Mouse (Mus musculus) right cerebral cortex, postnatal 14 days (tissue): Measurements from ENCODE around the gene Esr1.

ENCODE experiments used
- DNase-seq: peaks from one replicate; pipeline ENCODE4 v3.0.0; 2022

Esr1 gene

DNA sequence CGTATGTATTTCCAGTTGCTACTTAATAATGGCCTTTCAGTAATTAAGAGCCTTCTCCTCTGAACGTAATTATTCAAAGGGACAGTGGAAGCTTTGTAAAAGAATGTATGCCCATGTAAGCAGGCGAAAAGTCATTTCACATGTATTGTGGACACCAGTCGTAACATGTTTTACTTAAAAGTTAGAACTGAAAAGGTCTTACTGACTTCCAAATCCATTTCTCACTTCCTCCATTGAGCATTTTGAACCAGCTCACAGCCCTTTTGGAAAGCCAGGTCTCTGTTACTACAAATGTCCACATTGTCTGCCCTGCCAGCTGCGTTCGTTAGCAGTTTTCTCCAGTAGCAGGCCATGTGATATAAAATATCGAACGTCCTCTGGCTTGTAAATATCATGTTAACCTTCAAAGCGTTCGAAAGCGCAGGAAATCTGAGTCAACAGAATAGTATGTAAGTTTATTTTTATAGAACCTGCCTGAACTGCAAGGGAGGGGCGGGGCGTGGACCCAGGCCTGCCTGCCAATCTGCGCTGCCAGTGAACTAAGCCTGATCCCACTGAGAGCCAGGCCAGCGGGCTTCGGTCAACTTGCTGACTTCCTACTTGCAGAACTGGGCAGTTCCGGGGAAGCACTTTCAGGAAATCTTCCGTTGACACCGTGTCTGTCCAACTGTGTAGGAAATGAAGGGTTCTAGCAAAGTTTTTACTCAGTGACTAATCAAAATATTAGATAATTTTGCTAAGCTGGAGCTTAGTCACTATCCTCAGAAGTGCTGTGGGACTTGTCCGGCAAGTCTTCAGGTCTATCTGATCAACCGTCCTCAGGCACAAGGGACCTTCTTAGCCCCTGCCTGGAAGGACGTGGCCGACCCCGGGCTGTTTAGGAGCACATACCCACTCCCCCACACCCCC lies 9.5 kb downstream of the Esr1 start:
- DNase-seq: no peak

DNA sequence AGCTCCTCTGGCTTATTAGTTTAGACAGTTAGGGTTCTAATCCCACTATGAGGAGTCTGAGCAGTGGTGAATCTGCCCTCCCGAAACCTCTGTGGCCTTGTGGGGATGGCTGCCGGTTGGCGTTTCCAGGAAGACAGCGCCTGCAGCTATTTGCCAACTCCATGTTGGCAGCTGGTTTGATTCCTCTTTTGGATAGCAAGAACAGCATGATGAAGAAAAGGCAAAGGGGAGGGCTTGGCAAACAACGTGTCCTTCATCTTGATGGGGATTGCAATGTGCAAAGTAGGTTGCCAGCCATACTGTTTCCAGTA lies 10.1 kb downstream of the Esr1 start:
- DNase-seq: no peak

DNA sequence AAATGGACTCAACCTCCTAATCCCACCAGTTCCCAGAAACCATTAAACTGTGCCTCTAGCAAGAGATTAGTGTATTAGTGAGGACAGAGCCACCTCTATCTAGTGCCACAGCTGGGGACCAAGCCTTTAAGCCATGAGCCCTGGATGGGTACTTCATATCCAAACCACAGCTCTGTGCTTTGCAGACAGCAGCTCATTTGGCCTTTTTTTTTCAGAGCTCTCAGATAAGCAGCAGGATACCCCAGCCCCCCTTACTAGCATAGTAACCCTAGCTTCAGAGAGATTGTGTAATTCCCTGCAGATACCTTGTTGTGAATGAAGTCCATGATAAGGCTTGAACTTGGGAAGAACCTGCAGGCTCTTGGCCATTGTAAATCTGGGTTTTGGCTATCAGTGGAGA lies 11.9 kb downstream of the Esr1 start:
- no peak for DNase-seq

GRCm38 (mm10) chr10:4624581-4624980 lies 13.2 kb downstream of the Esr1 start:
- DNase-seq: no peak

DNA sequence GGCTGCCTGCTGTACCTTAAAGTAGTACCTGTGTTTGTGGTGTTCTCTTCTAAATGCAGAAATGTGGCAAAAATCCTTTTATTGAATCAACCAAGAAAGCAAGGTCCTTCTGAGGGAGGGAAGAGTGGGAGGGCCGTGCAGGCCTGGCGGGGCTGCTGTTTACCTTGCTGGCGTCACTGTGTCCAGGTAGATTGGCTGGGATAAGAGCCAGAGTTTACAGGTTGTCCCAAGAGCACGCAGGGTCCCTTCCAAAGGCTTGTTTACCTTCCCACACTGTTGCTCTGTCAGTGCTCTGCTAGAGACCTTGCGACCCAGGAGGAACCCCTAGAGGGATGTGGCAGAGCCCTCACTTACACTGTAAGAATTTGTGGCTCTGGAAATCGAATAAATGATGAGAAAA lies 13.9 kb downstream of the Esr1 start:
- no peak for DNase-seq

- no peak for DNase-seq
These were observed 15.0 kb downstream of the Esr1 start for GRCm38 (mm10) chr10:4626432-4626831.

GRCm38 (mm10) chr10:4626996-4627395 lies 15.6 kb downstream of the Esr1 start:
- DNase-seq: no peak

DNA sequence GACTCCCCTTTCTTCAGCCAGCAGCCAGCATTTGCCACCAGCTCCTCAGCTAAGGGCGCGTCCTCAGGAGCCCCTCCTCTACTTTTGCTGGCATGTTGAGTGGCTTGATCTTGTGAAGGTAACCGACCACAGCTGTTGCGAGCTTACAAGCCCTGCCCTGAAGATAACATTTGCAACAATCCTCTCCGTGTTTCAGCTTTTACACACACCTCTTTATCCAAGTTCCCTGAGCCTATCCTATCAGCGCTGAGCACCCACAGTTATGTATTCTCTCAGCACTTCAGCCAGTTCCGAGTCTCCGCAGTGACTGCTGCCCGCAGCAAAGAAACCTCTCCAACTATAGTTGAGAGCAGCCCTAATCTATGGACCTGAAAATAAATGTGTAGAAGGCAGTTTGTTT lies 16.0 kb downstream of the Esr1 start:
- no peak for DNase-seq

- DNase-seq: no peak
These were observed 17.9 kb downstream of the Esr1 start for GRCm38 (mm10) chr10:4629314-4629713.

DNA sequence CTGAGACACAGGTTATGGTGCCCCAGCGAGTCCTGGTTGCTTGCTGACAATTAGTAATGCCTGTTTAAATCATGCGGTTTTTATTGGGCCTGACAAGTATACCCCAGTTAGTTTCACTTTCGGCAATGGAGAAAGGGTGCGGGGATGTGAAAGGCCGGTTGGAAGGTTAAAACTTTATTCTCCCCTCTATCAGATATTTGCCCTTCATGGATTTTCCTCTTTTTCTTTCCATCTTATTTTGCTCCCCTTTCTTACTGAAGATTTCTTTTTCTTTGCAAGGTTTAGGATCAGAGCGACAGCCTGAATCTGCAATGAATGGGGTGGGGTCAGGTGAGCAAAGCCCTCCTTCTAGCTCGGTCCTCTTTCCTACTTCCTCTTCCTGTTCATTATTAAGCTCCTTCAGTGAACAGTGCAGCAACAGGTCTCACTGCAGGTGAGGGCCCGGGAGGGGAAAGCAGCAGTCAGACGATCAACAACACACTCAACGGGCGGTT lies 20.9 kb downstream of the Esr1 start:
- no peak for DNase-seq

DNA sequence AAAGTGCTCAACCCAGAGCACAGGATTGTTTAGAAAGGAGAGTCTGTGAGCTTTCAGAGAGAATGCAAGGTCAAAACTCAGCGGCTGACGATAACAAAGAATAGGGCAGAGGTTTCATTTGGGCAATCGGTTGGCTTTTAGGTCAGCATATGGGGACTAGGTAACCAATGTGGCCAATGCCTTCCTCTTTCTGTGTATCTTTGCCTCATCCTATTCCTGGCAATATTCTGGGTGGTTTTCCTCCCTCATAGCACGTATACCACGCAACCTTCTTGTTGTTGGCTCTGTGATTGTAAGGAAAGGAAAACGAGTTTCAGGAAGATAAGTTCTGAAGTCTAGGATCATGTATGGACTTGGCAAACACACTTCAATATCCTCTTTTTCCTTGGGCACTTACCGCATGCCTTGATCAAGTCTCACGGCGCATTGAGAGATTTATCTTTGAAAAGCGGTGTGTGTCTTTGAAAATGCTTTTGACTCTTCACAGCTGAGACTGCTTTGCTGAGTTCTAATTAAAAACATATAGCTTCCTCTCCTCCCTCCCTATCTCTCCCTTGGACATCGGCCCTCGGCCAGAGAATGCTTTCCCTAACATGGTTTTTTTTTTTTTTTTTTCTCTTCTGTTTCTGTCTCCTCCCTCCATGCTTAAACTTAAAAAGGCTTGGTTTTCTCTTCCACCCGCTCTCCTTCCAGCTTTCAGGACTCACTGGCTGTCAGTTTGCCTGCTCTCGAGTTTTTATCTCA lies 22.1 kb downstream of the Esr1 start:
- DNase-seq: no peak

DNA sequence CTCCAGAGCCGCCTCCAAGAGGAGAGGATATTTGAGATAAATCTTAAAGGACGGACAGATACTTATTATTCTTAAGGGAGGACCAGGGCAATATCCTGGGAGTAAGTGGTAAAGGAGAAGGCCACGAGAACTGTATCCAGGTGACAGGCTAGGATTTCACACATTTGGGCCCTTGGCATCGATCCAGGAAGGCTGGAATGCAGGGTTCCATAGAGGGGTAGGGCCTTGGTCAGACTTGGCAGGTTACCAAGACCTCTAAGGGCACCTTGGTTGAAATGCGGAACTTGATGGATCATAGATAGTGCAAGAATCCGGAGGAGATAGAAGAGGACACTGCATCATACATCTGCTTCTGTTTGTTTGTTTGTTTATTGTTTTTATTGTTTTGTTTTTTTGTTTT lies 24.3 kb downstream of the Esr1 start:
- DNase-seq: no peak

DNA sequence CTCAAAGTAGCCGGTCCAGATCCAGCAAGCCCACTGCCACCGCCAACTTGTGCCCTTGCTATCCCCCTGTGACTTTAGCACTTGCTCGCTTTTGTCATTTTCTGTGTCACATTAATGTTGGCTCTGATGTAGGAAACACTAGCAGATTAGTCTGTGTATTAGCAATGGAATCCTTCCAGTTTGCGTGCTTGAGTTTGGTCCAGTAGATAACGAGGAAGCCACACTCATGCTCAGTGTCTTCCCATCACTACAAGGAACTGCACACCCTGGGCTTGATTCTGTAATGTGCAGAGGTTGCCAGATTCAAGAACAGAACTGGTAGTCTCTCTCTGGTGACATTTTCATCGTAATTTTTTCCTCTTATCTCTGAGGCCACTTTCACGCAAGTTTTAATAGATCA lies 34.7 kb downstream of the Esr1 start:
- no peak for DNase-seq

- DNase-seq: no peak
These were observed 35.5 kb downstream of the Esr1 start for GRCm38 (mm10) chr10:4646851-4647250.

- DNase-seq: no peak
These were observed 54.0 kb downstream of the Esr1 start for GRCm38 (mm10) chr10:4665380-4665779.

GRCm38 (mm10) chr10:4667006-4667405 lies 55.6 kb downstream of the Esr1 start:
- no peak for DNase-seq

DNA sequence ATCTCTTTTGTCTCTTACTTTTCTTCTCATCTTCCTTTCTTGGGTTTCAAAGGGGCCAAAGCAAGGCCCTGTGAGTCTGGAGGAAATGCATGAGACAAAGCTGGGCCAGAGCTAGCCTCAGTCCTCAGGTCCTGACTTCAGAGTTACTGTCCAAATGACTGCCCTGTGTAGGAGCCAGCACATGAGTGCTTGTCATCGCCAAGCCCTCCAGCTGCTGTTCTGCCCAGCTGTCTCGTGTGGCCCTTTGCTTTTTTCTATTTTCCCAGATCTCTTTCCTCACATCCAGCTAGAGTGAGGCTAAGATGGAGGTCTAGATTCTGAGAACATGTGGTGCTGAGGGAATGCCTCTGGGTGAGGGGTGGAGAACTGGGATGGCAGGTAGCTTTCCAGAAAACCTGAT lies 58.7 kb downstream of the Esr1 start:
- DNase-seq: no peak

DNA sequence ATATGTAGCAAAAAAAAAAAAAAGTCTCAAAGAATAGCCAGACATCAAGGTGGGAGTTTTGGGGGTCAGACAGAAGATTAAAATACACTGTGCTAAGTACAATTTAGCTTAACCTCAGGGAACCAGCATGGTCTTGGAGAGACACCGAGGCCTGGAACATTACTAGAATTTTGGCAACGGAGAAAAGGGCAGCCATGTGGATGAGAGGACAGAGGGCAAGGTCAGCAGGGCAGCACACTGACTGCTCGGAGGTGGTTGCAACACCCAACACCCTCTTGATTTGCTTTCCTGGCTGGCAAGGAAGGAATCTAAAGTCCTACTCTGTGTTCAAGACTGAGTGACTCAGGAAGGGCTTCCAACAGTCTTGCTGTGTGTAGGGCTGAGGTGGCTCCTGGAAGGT lies 60.5 kb downstream of the Esr1 start:
- DNase-seq: no peak

- no peak for DNase-seq
These were observed 62.0 kb downstream of the Esr1 start for GRCm38 (mm10) chr10:4673311-4673816.

DNA sequence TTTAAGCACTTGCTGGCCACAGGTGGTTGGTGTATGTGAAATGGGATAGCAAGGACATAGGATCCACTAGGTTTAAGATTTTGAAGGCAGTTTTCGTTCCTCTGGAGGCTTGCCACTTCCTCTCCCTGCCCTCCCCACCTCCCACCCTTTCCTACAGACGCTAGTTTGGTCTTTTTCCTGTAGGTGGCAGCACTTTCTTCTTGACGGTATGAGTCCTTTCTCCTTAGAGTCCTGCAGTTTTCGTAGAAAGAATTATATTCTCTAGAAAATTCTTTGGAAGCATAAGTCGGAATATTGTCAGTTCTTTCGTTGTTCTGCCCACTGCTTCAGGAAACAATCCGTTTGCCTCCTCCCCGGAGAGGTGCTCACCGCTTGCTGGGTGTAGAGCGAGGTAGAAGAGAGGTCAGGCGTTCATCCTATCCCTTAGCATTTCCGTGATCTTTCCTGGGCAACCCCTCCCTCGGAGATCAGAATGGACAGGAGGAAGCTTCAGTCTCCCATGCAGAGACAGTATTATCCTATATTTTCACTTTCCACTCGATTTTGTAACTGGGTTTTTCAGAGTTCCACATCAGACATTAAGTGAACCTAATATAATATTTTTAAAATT lies 63.7 kb downstream of the Esr1 start:
- peak; percentile 22 for DNase-seq

DNA sequence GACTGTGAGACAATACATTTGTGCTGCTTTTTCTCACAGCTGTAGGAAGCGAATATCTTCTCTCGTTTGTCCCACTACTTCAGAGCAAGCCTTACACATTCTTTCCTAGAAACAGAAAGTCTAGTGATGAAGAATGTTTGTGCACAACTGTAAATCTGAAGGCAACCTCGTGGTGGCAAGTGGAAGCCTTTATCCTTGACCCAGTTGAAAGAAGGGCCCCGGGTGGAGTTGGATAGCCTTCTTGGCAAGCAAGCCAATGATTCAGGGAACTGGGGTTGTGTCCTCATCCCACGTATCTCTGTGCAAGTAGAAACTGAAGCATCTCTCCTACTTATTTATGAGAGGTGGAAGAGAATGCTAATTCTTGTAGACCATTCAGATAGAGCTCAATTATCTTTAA lies 71.7 kb downstream of the Esr1 start:
- DNase-seq: no peak

DNA sequence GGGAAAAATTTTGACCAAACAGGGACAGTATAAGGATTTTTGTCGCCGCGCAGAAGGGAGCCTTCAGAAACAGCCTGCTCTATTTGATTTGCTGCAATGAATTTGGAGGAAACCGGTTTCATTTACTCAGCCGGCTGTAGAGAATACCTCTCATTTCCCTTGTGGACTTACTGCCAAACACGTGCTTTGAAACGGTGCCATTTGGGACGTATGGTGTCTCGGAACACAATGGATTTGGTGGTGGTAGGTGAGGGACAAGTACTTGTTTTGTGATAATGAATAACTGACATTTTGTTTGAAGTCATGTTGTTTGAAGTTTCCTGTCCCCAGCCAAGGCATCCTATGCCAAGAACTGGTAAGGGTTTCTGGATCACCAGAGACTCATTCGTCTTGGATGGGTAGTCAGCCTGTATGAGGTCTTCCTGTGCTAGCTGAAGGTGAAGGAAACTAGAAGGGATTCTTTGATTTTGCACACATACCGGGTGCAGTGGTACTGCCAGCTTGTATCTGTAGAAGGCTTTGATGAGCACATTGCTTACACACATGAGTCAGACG lies 72.4 kb downstream of the Esr1 start:
- no peak for DNase-seq

- no peak for DNase-seq
These were observed 83.0 kb downstream of the Esr1 start for GRCm38 (mm10) chr10:4694336-4694865.
